Mouse (Mus musculus) lung, adult 2 months (tissue): ENCODE data around the gene Il15.

ENCODE experiments used
- CTCF ChIP-seq: fragments of 200-500 bp; IDR thresholded peaks from 2 replicates; pipeline ENCODE4 v1.5.1; 2011; ENCODE audit warnings: mild to moderate bottlenecking, low read length, control low read depth; ENCODE audit not compliant: insufficient read depth
- POLR2A ChIP-seq: fragments of 200-500 bp; IDR thresholded peaks from 2 replicates; pipeline ENCODE4 v1.6.1; 2011; ENCODE audit warnings: low read depth, mild to moderate bottlenecking, control low read depth, low read length, borderline replicate concordance; ENCODE audit errors: extremely low read depth

GRCm38 (mm10) chr8:82326061-82326460 lies 77.0 kb downstream of the Il15 start:
- no peak for TF ChIP-seq CTCF
- no peak for TF ChIP-seq POLR2A
